Mouse (Mus musculus) MEL (cell line): ENCODE results near the gene Tm9sf2. TPM values are rescaled to one million over a fixed set of nuclear protein-coding genes. Genes with fewer than 3 reads are reported as not detected.
A peak's percentile ranks its signal among the peaks of the same experiment; 100 is the strongest.

Source experiments
- DNase-seq: peaks from one replicate; pipeline ENCODE4 v3.0.0; 2011; ENCODE audit warnings: low read depth, low spot score
- H3K27ac ChIP-seq: 2 replicates; pipeline ENCODE4 v1.5.1; 2012; ENCODE audit warnings: low read depth, mild to moderate bottlenecking, control low read depth, low read length, moderate library complexity; ENCODE audit not compliant: control insufficient read depth
- H3K27me3 ChIP-seq, 2 experiments: fragments of 150-350 bp in 1 of 2; sonication (generic) in 1 of 2; 2 replicates each; pipeline ENCODE4 v1.6.1; 2012; ENCODE audit warnings: low read length in 2 of 2, mild to moderate bottlenecking in 2 of 2, improper control_type of control experiment in 1 of 2, moderate library complexity in 1 of 2; ENCODE audit not compliant: insufficient read depth in 2 of 2, control insufficient read depth in 1 of 2
- H3K36me3 ChIP-seq, 2 experiments: 2 replicates each; pipeline ENCODE4 v1.6.1; 2012 to 2014; ENCODE audit warnings: low read length in 2 of 2, improper control_type of control experiment in 1 of 2, inconsistent platforms in 1 of 2, mild to moderate bottlenecking in 1 of 2; ENCODE audit not compliant: insufficient read depth in 2 of 2, control insufficient read depth in 1 of 2
- H3K4me1 ChIP-seq, 2 experiments: fragments of 150-350 bp in 1 of 2; sonication (generic) in 1 of 2; 2 replicates each; pipeline ENCODE4 v1.6.1; 2012; ENCODE audit warnings: low read length in 2 of 2, improper control_type of control experiment in 1 of 2, mild to moderate bottlenecking in 1 of 2; ENCODE audit not compliant: insufficient read depth in 2 of 2, control insufficient read depth in 1 of 2
- H3K4me3 ChIP-seq, 2 experiments: fragments of 150-350 bp in 1 of 2; sonication (generic) in 1 of 2; 2 replicates each; pipeline ENCODE4 v1.5.1; 2012; ENCODE audit warnings: low read depth in 2 of 2, low read length in 2 of 2, mild to moderate bottlenecking in 2 of 2, moderate library complexity in 2 of 2, control low read depth in 1 of 2, improper control_type of control experiment in 1 of 2; ENCODE audit not compliant: control insufficient read depth in 1 of 2, insufficient read depth in 1 of 2
- H3K79me2 ChIP-seq: 2 replicates; pipeline ENCODE4 v1.6.1; 2012; ENCODE audit warnings: mild to moderate bottlenecking, low read length, moderate library complexity; ENCODE audit not compliant: control insufficient read depth, poor library complexity, insufficient read depth
- H3K9ac ChIP-seq: 2 replicates; pipeline ENCODE4 v1.6.1; 2012; ENCODE audit warnings: low read depth, mild to moderate bottlenecking, control low read depth, low read length, moderate library complexity; ENCODE audit not compliant: control insufficient read depth, poor library complexity, severe bottlenecking
- H3K9me3 ChIP-seq: fragments of 150-350 bp; sonication (generic); replicated peaks from 2 replicates; pipeline ENCODE4 v1.6.1; 2012; ENCODE audit warnings: mild to moderate bottlenecking, low read length, improper control_type of control experiment, moderate library complexity; ENCODE audit not compliant: insufficient read depth
- BHLHE40 ChIP-seq: IDR thresholded peaks from 2 replicates; pipeline ENCODE4 v1.6.1; 2012; ENCODE audit warnings: low read depth, mild to moderate bottlenecking, inconsistent platforms, low read length, improper control_type of control experiment, borderline replicate concordance
- CHD1 ChIP-seq: IDR thresholded peaks from 2 replicates; pipeline ENCODE4 v1.6.1; 2012; ENCODE audit warnings: low read depth, mild to moderate bottlenecking, inconsistent platforms, low read length, improper control_type of control experiment
- EP300 ChIP-seq, 2 experiments: IDR thresholded peaks; 2 replicates each; pipeline ENCODE4 v1.6.1; 2011; ENCODE audit warnings: improper control_type of control experiment in 2 of 2, low read length in 2 of 2, low read depth in 1 of 2, mild to moderate bottlenecking in 1 of 2
- GABPA ChIP-seq: IDR thresholded peaks from 2 replicates; pipeline ENCODE4 v1.6.1; 2012; ENCODE audit warnings: low read depth, mild to moderate bottlenecking, inconsistent platforms, low read length, improper control_type of control experiment, moderate library complexity
- GATA1 ChIP-seq: IDR thresholded peaks from 2 replicates; pipeline ENCODE4 v1.6.1; 2011; ENCODE audit warnings: low read depth, low read length, improper control_type of control experiment
- HCFC1 ChIP-seq: IDR thresholded peaks from 2 replicates; pipeline ENCODE4 v1.6.1; 2012; ENCODE audit warnings: low read depth, mild to moderate bottlenecking, inconsistent platforms, low read length, improper control_type of control experiment, moderate library complexity
- KAT2A ChIP-seq: conservative IDR thresholded peaks from 2 replicates; pipeline ENCODE4 v1.6.1; 2012; ENCODE audit warnings: low read depth, low read length, improper control_type of control experiment, inconsistent platforms
- MAFK ChIP-seq: IDR thresholded peaks from 2 replicates; pipeline ENCODE4 v1.6.1; 2011; ENCODE audit warnings: low read depth, mild to moderate bottlenecking, low read length, improper control_type of control experiment, borderline replicate concordance
- MYC ChIP-seq: IDR thresholded peaks from 2 replicates; pipeline ENCODE4 v1.6.1; 2011; ENCODE audit warnings: low read depth, mild to moderate bottlenecking, low read length, improper control_type of control experiment, moderate library complexity
- NRF1 ChIP-seq: IDR thresholded peaks from 2 replicates; pipeline ENCODE4 v1.6.1; 2014; ENCODE audit warnings: low read depth, mild to moderate bottlenecking, inconsistent platforms, low read length, improper control_type of control experiment, moderate library complexity; ENCODE audit not compliant: poor library complexity, insufficient read depth, severe bottlenecking
- POLR2AphosphoS2 ChIP-seq: IDR thresholded peaks from 2 replicates; pipeline ENCODE4 v1.6.1; 2011; ENCODE audit warnings: low read length, improper control_type of control experiment
- SIN3A ChIP-seq: IDR thresholded peaks from 2 replicates; pipeline ENCODE4 v1.6.1; 2012; ENCODE audit warnings: low read length, improper control_type of control experiment, inconsistent platforms
- SMC3 ChIP-seq: IDR thresholded peaks from 2 replicates; pipeline ENCODE4 v1.6.1; 2011; ENCODE audit warnings: low read depth, low read length, improper control_type of control experiment
- TAL1 ChIP-seq: IDR thresholded peaks from 2 replicates; pipeline ENCODE4 v1.6.1; 2012; ENCODE audit warnings: mild to moderate bottlenecking, inconsistent platforms, low read length, moderate library complexity, mixed read lengths
- TCF12 ChIP-seq: IDR thresholded peaks from 2 replicates; pipeline ENCODE4 v1.6.1; 2014; ENCODE audit warnings: low read depth, mild to moderate bottlenecking, inconsistent platforms, low read length, improper control_type of control experiment, moderate library complexity
- ZC3H11A ChIP-seq: IDR thresholded peaks from 2 replicates; pipeline ENCODE4 v1.6.1; 2012; ENCODE audit warnings: low read depth, mild to moderate bottlenecking, inconsistent platforms, low read length, improper control_type of control experiment
- ZNF384 ChIP-seq: IDR thresholded peaks from 2 replicates; pipeline ENCODE4 v1.6.1; 2012; ENCODE audit warnings: low read depth, mild to moderate bottlenecking, inconsistent platforms, low read length, improper control_type of control experiment
- polyA plus RNA-seq, 2 experiments: library from polyadenylated mRNA; stranded (reverse) in 1 of 2; unstranded in 1 of 2; fragments of >175 nt in 1 of 2; fragments of >200 nt in 1 of 2; gene quantifications; 2 replicates each; pipeline versions ENCODE4 v1.2.1 to v1.2.4; 2012; ENCODE audit warnings: low replicate concordance in 2 of 2, low read depth in 1 of 2; ENCODE audit not compliant: insufficient read length in 2 of 2, insufficient read depth in 1 of 2, missing spikeins in 1 of 2
- total RNA-seq: library from RNA; depleted of rRNA; stranded (reverse); fragments of 300-350 nt; gene quantifications from 2 replicates; pipeline ENCODE4 v1.2.3, GENCODE M21; 2012

The Tm9sf2 gene
- total and polyA plus RNA-seq, 3 experiments = 59.6 to 62.7 TPM; not detected in 1

DNA sequence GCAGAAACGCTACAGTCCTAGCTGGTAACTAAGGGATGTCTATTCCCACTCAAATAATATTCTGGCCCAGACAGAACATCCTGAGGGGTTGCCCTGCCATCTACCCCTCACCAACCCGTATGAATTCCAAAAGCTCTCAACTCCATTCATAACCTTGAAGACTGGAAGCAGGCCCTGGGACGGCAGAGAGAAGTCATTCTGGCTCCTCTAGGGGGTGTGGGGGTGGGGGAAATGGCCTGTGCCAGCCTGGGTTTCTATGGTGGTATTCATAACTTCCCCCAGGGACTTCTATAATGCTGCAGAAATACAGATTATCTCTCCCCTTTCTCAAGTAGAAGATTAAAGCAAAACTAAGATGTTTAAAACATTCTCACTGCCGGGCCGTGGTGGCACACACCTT is 26.9 kb upstream of the Tm9sf2 start:
- no peaks in the 10 kb centered on the region for H3K27me3 ChIP-seq
- peak overlapping the region; percentile 7 for H3K9ac ChIP-seq
- H3K4me3 ChIP-seq = no peak overlapping the region
- no peaks in the 10 kb centered on the region; a peak in 2 of 4 replicates for H3K36me3 ChIP-seq
- H3K9me3 ChIP-seq = no peaks in the 10 kb centered on the region
- no peak for DNase-seq
- H3K79me2 ChIP-seq = no peaks in the 10 kb centered on the region
- H3K4me1 ChIP-seq = peaks cover 2 to 6% of the 10 kb centered on the region in 2 experiments; a peak in 3 of 4 replicates
- H3K27ac ChIP-seq = no peak overlapping the region
- TF ChIP-seq ZC3H11A (no peak), KAT2A (no peak), GABPA (no peak)

DNA sequence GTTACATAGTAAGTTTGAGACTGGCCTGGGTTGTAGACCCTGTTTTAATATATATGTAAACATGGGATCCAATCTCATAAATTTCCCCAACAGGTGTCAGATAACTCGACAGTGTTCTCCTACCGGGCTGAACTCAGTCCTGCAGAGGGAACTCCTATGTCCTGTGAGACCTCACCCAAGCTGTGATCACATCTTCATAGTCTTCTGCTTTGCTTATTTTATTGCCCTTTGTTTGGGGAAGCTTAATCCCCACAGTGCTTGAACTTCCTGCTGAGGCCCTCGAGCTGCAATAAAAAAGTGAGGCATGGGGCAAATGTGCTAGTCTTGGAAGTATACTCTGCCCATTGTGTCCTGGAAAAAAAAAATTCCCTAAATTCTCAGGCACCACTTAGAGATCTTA is 25.5 kb upstream of the Tm9sf2 start:
- peak; percentile 26 for DNase-seq
- no peaks in the 10 kb centered on the region for H3K79me2 ChIP-seq
- H3K9me3 ChIP-seq = no peaks in the 10 kb centered on the region
- no peaks in the 10 kb centered on the region; a peak in 2 of 4 replicates for H3K36me3 ChIP-seq
- no peak overlapping the region for H3K9ac ChIP-seq
- H3K4me1 ChIP-seq = peaks cover 2 to 6% of the 10 kb centered on the region in 2 experiments; a peak in 3 of 4 replicates
- H3K27ac ChIP-seq = no peak overlapping the region
- TF ChIP-seq CHD1 (no peak), NRF1 (no peak), ZNF384 (no peak), BHLHE40 (no peak), EP300 (IDR thresholded peaks at IDR 0.05; ENCODE audit: low read depth in 1 of 2, low read length in 2 of 2) (no peak), TCF12 (no peak), MYC (no peak), TAL1 (no peak), GABPA (no peak), MAFK (no peak), HCFC1 (no peak), GATA1 (no peak), POLR2AphosphoS2 (no peak), SMC3 (no peak), SIN3A (no peak)
- H3K27me3 ChIP-seq = no peaks in the 10 kb centered on the region
- no peak overlapping the region for H3K4me3 ChIP-seq
